Mouse (Mus musculus): ENCODE results near the gene Pnma1. TPM values are rescaled to one million over a fixed set of nuclear protein-coding genes. Genes with fewer than 3 reads are reported as not detected.

Pnma1 gene
- total and polyA plus RNA-seq, 3 experiments: 0.28 to 0.43 TPM; not detected in 1

- peak; percentile 76 for DNase-seq
These were observed 30.6 kb upstream of the Pnma1 start for GRCm38 (mm10) chr12:84178652-84179445.

DNA sequence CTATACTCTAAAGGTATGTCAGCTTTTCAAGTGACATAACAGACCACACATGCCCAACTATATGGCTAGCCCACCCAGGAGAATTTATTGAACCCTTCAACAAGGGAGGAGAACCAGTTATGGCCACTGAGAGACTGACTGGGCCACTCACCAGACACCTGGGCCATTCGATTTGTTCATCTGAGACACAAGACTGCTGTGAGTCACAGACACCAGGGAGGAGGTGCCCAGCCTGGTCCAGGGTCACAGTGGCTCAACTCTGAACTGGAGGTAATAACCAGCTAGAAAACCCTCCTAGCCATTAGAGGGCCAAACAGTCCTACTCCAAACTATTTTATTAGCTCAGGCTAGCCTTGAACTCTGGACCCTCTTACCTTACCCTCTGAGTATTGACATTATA, 29.8 kb upstream of the Pnma1 start:
- peak; percentile 79 for DNase-seq

GRCm38 (mm10) chr12:84176886-84177765, 28.8 kb upstream of the Pnma1 start:
- DNase-seq: no peak

- no peak for DNase-seq
These were observed 28.0 kb upstream of the Pnma1 start for GRCm38 (mm10) chr12:84176126-84176769.

DNA sequence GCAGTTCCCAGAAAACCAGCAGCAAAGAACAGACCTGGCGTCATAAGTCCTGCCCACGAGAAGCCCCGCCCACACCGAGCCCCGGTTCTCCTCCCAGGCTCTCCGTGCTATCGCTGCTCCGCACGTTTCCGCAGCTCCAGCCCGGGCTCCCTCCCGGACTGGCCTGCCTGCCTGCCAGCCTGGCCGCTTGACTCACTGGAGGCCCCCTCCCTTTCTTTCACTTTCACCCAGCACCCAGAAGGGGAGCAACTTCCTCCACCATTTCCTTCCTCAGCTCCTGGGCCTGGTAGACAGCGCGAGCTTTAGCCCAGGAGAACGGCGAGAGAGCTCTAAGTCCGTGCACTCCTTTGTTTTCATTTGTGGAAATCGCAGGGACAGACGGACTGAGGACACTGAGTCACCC, 27.4 kb upstream of the Pnma1 start:
- DNase-seq: peak; percentile 95

DNA sequence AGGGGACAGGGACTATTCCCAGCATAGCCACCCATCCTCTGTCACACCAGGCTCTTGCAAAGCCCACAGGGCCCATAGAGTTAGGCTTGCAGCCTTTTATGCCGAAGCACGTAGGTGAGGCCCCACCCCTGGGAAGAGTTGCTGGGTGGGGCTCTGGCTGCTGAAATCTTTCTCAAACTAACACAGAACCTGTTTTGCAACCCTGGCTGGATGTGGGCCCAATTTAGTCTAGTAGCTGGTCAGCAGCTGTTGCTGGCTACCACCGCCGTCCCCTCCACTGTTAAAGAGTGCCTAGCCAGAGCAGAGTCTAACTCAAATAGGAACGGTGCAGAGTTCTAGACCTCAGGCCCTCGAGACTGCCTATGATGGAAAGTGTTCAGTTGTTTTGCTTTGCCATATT, 26.6 kb upstream of the Pnma1 start:
- DNase-seq: peak; percentile 88

GRCm38 (mm10) chr12:84174190-84174811, 26.0 kb upstream of the Pnma1 start:
- DNase-seq: peak; percentile 85

DNA sequence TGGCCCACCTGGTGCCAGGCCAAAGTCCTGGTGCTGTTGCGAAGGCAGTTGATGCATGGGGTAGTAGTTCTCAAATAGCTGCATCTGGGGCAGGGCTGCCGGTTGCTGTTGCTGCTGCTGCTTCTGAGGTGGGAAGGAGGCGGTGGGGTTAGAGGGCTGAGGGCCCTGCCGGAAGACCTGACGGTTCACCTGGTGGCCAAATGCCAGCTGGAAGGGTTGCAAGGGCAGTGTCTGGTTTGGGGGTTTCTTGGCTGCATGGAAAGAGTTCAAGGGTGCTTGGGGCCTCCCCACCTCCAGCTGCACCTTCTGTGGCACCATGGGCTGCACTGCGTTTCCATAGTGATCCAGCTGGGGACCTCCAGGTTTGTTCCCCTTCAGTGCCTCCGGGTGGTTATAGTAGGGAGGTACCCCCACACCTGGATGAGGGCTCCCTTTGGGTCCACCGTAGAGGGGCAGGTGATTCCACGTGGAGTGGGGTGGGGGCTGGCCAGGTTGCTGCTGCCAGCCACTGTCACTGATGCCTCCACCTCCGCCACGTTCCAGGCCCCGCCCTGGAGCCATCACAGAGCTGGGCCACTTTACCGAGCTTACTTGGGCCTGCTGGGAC, 25.1 kb upstream of the Pnma1 start:
- DNase-seq: no peak

- DNase-seq: no peak
These were observed 24.6 kb upstream of the Pnma1 start for GRCm38 (mm10) chr12:84172862-84173261.

DNA sequence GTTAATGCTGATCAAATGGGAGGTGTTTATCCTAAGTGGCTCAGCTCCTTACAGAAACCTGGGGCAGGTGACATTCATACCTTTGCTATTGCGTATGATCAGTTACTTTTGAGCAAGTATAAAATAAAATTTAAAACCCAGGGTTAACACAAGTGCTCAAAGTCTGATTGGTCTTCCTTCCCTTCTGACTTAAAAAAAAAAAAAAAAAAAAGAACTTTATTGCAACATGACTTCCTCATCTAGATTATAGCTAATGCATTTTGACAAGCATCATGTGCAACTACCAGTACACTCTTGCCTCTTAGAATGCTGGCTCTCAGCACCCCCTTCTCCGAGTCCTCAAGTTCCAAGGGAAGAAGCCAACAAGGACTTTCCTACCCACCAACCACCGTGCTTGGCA, 23.9 kb upstream of the Pnma1 start:
- no peak for DNase-seq

- no peak for DNase-seq
These were observed 22.3 kb upstream of the Pnma1 start for GRCm38 (mm10) chr12:84170610-84171009.

DNA sequence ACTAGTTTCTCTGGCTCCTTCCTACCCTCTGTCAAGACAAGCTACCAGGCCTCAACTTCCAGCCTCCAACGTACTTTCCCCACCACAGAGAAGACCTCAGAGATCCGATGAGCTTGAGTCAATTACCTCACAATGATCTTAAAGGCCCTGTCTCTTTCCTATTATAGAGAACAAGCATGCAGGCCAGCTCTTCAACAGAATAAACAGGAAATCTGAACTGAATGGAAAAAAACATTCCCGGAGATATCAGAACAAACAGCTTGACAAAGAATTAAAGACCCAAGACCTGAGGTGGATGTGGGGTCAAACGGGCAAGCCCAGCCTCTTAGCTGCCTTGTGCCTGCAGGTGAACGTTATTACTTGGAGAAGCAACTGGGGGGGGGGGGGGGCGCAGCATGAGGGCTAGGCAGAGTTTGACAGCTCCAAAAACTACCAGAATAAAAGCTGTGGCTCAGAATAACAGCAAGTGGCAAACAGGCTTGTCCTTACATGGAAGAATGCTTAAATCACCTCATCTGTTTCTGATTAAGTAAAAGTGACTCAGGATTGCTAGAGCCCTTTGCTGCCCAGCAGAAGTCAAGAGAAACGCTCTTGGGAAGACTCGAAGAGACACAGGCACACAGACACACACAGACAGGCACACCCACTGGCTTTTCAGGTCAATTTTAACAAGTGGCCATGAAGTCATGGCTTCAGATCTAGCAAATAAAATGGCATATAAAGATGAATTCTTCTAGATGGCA, 17.5 kb upstream of the Pnma1 start:
- DNase-seq: no peak

- no peak for DNase-seq
These were observed 15.4 kb upstream of the Pnma1 start for GRCm38 (mm10) chr12:84163586-84164110.

GRCm38 (mm10) chr12:84163133-84163532, 14.8 kb upstream of the Pnma1 start:
- no peak for DNase-seq

GRCm38 (mm10) chr12:84161616-84162433, 13.5 kb upstream of the Pnma1 start:
- DNase-seq: no peak

GRCm38 (mm10) chr12:84161116-84161515, 12.8 kb upstream of the Pnma1 start:
- DNase-seq: no peak

DNA sequence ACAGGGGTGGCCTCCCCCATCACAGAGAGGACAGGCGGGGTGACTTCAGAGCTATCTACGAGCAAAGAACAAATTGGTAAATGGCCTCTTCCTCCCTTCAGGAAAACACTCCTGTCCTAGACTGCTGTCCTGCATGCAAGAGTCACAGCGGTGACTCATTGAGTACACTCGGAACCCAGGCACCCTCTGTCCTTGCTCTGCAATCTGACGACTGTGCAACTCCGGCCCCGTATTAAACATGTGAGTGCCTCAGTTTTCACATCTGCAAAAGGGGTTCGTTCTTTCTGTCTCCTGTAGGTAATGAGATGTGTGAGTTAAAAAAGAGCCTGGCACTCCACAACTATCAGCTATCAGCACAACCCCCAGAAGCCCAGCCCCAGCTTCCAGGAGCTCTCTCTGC, 12.2 kb upstream of the Pnma1 start:
- peak; percentile 46 for DNase-seq

DNA sequence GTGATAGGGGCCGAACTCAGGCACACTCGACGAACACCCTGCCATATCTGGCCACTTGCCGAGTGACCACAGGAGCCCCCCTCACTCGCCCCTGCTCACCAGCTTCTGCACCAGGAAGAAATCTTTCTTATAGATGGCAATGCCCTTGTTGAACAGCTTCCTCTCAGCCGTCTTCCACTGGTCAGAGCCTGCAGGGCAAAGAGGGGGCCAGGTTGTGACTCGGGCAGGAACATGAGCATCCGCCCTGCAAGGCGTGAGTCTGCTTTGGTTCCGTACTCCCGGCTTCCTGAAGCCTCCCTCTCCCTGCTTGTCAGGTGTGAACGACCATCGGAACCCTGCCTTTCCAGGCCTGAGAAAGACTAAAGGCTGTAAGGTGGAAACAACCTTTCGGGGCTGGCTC, 9.9 kb upstream of the Pnma1 start:
- DNase-seq: no peak

GRCm38 (mm10) chr12:84156210-84156609, 7.9 kb upstream of the Pnma1 start:
- DNase-seq: no peak

DNA sequence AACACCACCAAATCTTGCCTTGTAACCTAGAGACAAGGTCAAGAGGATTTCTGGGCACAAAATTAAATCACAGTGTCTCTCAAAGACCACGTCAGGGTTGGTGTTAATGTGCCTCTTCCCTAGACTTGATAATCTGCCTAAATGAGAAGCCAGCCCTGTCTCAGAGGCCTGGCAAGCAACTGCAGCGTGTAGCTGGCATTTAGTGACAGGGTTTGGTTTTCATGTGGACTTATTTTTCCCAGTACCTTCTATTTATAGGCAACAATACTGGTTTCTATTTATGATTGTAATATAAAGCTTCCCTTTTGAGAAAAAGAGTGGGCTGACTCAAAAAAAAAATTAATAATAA, 7.2 kb upstream of the Pnma1 start:
- no peak for DNase-seq

Measured in adrenal gland, adult 2 months (tissue).